Mouse (Mus musculus) right cerebral cortex, postnatal 4 days (tissue): ENCODE data around the gene 0610012G03Rik.
"Not testable (repeated sequence)": the region's sequence is repeated elsewhere in the genome, so short reads cannot be mapped to it uniquely, and the experiment has no call there.

Source experiments
- DNase-seq: peaks from one replicate; pipeline ENCODE4 v3.0.0-alpha.2; 2022

Gene 0610012G03Rik

GRCm38 (mm10) chr16:31948345-31948774 is at the start of gene 0610012G03Rik, which contains the start of gene Ncbp2:
Gene 0610012G03Rik (minus strand): TSS chr16:31948494.
Gene Ncbp2 (plus strand): TSS chr16:31948513.
- peak; percentile 98 for DNase-seq

- DNase-seq = no peak
These were observed 48.1 kb upstream of the 0610012G03Rik start for GRCm38 (mm10) chr16:31996371-31996770.

- DNase-seq = no peak
These were observed 45.7 kb upstream of the 0610012G03Rik start for GRCm38 (mm10) chr16:31993946-31994345.

DNA sequence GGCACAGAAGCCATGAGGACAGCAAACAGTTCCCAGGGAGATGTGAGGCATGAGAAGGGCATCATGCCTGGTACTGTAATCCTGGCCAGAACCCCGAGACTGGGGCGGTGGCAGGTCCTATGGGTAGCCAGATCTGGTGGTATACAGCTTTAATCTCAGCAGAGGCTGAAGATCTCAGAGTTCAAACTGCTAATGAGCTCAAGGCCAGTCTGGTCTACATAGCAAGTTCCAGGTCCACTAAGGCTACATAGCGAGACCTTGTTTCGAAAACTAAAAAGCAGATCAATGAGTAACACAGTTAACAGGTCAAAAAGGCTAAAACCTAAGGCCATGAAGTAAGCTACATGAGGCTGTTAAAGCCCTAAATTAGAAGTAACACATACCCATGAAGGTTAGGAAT is 44.9 kb upstream of the 0610012G03Rik start:
- no peak for DNase-seq

DNA sequence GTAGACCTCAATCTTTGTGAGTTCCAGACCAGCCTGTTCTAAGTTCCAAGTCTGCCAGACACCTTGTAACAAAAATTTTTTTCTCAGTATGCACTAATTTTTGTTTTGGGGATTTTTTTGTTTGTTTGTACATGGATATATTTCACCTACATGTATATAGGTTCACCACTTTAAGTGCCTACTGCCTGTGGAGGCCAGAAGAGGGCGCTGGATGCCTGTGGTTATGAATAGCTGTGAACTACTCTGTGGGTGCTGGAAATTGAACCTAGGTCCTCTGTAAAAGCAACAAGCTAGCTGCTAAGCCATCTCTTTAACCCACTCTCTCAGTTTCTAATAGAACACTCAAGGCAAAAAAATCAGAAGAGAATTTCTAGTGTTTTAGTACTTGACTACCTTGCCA is 43.7 kb upstream of the 0610012G03Rik start:
- DNase-seq = no peak

- DNase-seq = no peak
These were observed 32.7 kb upstream of the 0610012G03Rik start for GRCm38 (mm10) chr16:31980946-31981345.

- no peak for DNase-seq
These were observed 31.2 kb upstream of the 0610012G03Rik start for GRCm38 (mm10) chr16:31979501-31979900.

DNA sequence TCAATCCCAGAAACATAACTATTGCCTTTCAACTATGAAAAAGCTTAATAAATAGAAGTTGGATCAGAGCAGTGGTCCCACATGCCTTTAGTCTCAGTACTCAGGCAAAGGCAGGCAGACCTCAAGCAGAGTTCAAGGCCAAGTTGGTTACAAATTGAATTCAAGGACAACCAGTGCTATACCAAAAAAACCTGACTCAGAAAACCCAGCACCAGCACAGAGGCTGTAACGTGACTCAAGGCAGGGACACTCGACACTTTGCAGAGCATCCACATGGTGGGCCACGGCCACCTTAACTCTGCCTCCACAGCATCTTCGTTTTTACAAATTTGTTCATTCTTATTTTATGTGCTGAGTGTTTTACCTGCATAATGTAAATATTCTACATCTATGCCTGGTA is 27.0 kb upstream of the 0610012G03Rik start:
- no peak for DNase-seq

DNA sequence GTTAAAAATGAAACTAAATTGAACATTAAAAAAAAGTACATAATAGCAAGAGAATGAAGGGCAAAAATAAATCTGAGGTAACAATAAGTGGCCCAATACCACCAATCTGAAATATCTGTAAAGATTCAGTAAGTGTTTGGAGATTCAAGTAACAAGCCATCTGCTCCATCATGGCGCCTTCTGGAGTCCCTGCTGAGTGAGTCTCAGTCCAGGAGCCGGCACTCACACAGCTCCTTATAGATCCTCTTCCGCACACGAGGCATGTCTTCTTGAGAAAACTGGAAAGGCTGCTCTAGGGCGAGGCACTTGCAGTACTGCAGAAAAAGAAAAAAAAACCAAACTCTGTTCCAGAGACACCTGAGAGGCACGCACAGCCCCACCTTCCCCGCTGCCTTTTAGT is 14.9 kb upstream of the 0610012G03Rik start:
- DNase-seq = peak; percentile 39

GRCm38 (mm10) chr16:31947901-31948316 is 385 bp downstream of the 0610012G03Rik start:
- DNase-seq = no peak

DNA sequence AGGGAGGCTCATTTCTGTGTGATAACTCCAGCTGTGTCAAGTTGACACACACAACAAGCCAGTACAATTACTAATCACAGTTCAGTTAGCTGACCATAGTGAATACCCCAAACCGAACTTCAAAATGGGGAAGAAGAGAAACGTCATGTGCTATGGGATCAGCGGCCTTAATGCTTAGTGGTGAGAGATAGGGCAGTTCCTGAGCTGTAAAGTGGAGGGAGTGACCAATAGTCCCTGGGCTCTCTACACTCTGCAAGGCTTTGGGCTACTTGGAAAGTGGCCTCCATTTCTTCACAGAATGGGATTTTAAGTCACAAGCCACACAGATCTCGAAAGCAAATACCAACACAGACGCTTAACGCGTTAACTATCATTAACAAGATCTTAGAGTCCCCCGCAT is 961 bp downstream of the 0610012G03Rik start:
- no peak for DNase-seq

GRCm38 (mm10) chr16:31945986-31946385 is 2.3 kb downstream of the 0610012G03Rik start:
- not testable (repeated sequence) for DNase-seq

DNA sequence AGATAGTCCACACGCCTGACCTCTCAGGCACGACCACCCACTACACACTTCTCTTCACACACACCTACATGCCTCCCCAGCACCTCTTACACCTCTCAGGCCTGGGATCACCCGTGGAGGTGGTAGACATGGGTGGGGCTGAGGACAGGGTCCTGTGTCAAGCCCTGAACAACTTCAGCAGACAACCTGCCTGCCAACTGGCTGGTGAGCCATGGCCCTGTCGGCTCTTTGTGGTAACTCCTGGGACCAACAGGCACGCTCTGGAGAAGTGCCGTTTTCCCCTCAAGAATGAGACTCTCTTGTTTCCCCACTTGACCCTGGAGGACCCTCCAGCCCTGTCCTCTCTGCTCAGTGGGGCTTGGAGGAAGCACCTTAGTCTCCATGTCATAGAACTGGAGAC is 2.9 kb downstream of the 0610012G03Rik start:
- DNase-seq = no peak

DNA sequence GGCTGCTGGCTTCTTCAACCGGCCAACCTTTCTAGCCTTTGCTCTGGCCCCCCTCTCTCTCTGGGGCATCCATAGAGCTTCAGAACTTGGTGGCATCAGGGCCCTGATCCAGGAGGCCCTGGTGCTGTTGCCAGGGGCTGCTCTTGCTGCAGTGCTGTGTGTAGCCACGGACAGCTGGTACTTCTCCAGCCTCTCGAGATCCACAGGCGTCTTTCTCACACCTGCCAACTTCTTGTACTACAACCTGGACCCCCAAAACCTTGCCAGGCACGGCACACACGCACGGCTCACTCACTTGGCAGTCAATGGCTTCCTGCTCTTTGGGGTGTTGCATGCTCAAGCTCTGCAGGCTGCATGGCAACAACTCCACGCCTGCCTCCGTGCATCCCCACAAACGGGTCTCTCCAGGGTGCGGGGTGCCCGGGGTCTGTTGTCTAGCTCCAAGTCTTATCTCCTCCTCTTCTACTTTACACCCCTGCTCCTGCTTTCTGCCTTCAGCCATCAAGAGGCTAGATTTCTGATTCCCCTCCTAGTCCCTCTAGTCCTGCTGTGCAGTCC is 3.5 kb downstream of the 0610012G03Rik start:
- DNase-seq = no peak

DNA sequence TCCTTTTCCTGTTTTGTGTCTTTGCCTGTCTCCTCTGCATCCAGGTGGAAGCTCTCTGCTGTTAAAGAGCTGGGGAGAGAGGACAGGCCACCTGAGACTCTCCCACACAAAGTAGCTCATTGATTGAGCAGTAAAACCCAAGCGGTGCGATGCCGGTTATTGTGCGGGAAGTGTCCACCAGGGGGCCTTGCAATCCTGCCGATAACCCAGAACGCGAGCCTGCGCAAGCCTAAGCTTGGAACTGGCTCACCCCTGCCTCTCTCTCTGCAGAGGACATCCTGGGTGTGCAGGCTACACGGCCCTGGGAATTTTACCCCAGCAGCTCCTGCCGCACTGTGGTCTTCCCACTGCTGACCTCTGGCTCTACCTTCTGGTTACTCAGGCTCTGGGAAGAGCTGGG is 4.3 kb downstream of the 0610012G03Rik start:
- DNase-seq = peak; percentile 84

GRCm38 (mm10) chr16:31940586-31940985 is 7.7 kb downstream of the 0610012G03Rik start:
- DNase-seq = no peak

GRCm38 (mm10) chr16:31938856-31939255 is 9.4 kb downstream of the 0610012G03Rik start:
- DNase-seq = no peak

DNA sequence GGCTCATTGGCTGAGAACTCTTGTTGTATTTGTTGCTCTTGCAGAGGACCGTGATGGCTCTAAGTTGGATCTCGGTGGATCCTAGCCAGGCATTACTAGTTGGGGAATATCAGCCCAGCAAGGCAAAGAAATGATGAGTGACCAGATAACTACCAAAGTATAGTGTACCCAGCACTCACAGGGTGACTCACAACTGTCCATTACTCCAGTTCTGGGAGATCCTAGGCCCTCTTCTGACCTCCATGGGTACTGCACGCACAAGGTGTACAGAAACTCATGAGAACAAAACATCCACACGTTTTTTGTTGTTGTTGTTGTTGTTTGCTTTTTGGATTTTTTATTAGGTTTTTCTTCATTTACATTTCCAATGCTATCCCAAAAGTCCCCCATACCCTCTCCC is 11.7 kb downstream of the 0610012G03Rik start:
- DNase-seq = no peak

DNA sequence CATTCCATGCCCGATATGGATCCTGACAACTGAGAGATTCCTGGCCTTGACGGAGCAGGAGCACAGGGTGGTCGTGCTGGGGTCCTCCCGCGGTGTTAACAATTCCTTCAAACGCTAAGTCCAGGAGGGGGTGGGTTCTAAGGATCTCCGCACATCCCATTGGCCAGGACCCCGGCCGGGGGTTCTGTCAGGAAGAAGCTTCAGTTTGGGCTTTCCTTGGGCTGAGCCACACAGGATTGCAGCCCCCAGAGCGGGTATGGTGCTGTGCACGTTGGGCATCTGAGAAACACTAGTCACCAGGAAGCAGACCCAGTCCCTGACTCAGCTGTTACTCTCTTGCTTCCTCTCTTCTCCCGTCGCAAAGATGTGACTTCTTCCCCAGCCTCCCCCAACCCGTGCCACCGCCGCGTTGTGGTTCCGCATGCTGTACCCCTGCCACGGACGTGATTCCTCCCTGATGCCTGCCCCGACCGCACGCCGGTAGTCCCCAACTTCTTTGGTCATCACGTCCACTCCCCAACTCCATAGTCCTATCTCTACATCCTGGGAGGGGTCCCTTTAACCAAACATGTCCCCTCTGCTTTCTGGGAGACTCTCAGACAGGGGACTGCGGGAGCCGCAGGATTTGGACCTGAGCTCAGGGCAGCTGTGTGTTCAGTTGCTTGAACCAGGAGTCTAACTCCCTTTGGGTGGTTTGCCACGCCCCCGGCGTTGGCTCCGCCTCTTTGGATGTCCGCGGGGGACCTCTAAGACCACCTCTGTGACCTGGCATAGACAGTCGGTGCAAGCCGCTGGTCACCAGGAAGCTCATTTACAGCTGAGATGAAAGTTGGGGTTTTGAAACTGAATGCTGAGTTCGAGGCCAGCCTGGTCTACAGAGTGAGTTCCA is 13.0 kb downstream of the 0610012G03Rik start:
- DNase-seq = peak; percentile 53

GRCm38 (mm10) chr16:31934550-31935010 is 13.7 kb downstream of the 0610012G03Rik start:
- no peak for DNase-seq

GRCm38 (mm10) chr16:31933751-31934549 is 14.3 kb downstream of the 0610012G03Rik start, which contains the start of gene Pigz:
Gene Pigz (plus strand): TSS chr16:31933851.
- peak; percentile 55 for DNase-seq

DNA sequence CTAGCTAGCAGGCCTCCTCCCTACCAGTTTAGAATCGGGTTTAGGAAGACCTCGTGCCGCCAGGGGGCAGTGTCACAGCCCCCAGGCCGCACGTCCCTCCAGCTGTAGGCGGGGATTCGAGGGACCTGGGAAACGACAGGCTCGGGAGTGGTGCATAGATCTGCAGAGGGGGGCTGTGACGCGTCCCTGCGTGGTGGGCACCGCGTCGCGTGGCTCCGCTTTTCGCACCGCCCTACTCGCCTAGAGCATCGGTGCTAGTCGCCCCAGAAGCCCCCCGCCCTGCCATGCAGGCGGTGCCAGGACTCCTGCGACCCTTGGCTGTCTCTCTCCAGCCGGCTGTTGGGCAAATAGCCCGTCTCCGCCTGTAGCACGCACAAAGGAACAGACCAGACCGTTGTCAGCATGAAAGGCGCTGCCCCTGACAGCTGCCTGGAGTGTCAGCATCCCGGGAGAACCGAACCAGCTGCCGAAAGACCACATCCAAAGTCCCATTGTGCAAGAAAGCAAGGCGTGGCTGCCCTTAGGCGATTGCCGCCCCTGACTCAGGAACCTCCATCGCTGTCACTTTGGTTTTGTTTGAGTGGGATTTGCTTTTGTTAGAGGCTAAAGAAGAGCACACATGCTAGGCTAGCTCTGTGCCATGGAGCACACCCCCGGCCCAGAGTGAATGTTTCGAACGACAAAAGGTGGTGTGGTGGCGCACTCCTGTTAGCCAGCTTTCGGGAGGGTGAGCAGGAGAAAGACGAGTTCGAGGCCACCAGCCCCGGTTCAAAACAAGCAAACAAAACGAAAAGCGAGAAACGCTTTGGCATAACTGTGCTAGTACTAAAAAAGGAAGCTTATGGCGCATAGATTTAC is 15.2 kb downstream of the 0610012G03Rik start:
- DNase-seq = peak; percentile 90
